Mouse (Mus musculus) forebrain, postnatal 0 days (tissue): ENCODE measurements around the gene Psd. TPM values are rescaled to one million over a fixed set of nuclear protein-coding genes. Genes with fewer than 3 reads are reported as not detected.

Experiments
- ATAC-seq: fragments of 200-750 bp; cut with Nextera tagmentation; 2 replicates; pipeline ENCODE4 v1.8.0; 2017; ENCODE audit warnings: mild to moderate bottlenecking, moderate library complexity
- DNase-seq: peaks from one replicate; pipeline ENCODE4 v3.0.0-alpha.2; 2015
- H3K27ac ChIP-seq: fragments of 300-500 bp; sonication (generic); 2 replicates; pipeline ENCODE4 v1.5.1; 2014; ENCODE audit warnings: low read depth, mild to moderate bottlenecking, antibody characterized with exemption, low read length, moderate library complexity, mixed read lengths
- H3K27me3 ChIP-seq: fragments of 300-500 bp; sonication (generic); 2 replicates; pipeline ENCODE4 v1.6.1; 2014; ENCODE audit warnings: mild to moderate bottlenecking, low read length, mixed read lengths; ENCODE audit not compliant: insufficient read depth
- H3K36me3 ChIP-seq: fragments of 300-500 bp; sonication (generic); 2 replicates; pipeline ENCODE4 v1.6.1; 2014; ENCODE audit warnings: mild to moderate bottlenecking, moderate library complexity; ENCODE audit not compliant: insufficient read depth
- H3K4me1 ChIP-seq: fragments of 300-500 bp; sonication (generic); 2 replicates; pipeline ENCODE4 v1.6.1; 2014; ENCODE audit warnings: antibody characterized with exemption; ENCODE audit not compliant: insufficient read depth
- H3K4me2 ChIP-seq: fragments of 300-500 bp; sonication (generic); 2 replicates; pipeline ENCODE4 v1.6.1; 2014; ENCODE audit warnings: low read depth, mild to moderate bottlenecking, moderate library complexity
- H3K4me3 ChIP-seq: fragments of 300-500 bp; sonication (generic); 2 replicates; pipeline ENCODE4 v1.5.1; 2014; ENCODE audit warnings: low read depth, low read length, mixed read lengths
- H3K9ac ChIP-seq: fragments of 300-500 bp; sonication (generic); 2 replicates; pipeline ENCODE4 v1.6.1; 2014; ENCODE audit warnings: mild to moderate bottlenecking
- H3K9me3 ChIP-seq: fragments of 300-500 bp; sonication (generic); 2 replicates; pipeline ENCODE4 v1.6.1; 2016; ENCODE audit warnings: low read length
- CTCF ChIP-seq: sonication (generic); IDR thresholded peaks from 2 replicates; pipeline ENCODE4 v1.5.1; 2016; ENCODE audit warnings: antibody characterized with exemption, control low read depth, low read depth
- WGBS: fragments of 180-500 bp; shearing (Covaris S2); extraction: QIAGEN DNeasy Blood & Tissue Kit; methylation state at CpG from one replicate; pipeline ENCODE4 v1.1.7; 2014; 5-methylcytosine and 5-hydroxymethylcytosine counted together
- polyA plus RNA-seq: library from polyadenylated mRNA; unstranded; fragments of >200 nt; fragmentation: Nextera tagmentation; extraction: Ambion mirVana; gene quantifications from 2 replicates; pipeline ENCODE4 v1.2.1, GENCODE M21; 2015
- total RNA-seq: library from RNA; depleted of rRNA; stranded (reverse); fragments of >200 nt; gene quantifications from 2 replicates; pipeline ENCODE4 v1.2.3, GENCODE M21; 2014

The Psd gene
- total and polyA plus RNA-seq, 2 experiments from 2014 or later, result 178 to 395 TPM

DNA sequence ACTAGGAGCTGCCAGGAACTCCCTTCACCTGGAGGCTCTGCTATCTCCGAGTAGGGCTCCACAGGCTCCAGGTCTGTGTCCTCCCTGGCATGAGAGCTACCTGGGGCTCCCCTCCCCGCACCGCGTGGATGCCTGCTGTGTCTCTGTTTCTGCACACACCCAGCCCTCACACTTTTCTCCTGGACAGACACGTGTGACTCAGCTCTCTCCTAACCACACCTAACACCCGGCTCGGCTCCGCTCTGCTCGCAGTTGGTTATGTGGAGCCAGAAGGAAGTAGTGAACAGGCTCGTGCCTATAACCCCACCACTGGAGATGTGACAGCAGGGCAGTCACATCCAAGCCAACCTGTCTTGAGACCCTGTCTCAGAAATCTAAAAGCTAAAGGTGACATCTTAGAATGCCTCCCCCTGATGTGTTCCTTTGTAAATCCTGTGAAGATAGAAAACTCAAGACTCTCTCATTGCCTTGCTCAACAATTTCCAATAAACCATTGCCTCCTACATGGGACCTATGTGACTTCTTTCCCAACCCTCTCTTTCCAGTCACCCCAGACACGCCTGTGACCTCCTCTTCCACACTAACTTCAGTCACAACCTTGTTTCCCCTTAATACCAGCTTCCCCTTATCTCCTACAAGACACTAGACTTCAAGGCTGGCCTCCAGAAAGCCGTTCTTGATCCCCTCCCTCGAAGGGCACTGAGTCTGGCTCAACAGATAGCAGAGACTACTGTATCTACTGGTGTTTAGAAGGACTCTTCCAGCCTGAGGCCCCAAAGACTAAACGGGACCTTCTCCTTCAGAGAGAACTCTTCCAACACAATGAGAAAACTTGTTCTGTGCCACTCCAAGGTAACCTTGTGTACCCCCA is 11.8 kb downstream of the Psd start:
- 0 out of 2 replicates have a peak, but pooled peaks cover 17% of the 10 kb centered on the region for H3K27me3 ChIP-seq
- no peak for TF ChIP-seq CTCF
- H3K27ac ChIP-seq, result no peak overlapping the region
- no peak overlapping the region for H3K4me2 ChIP-seq
- DNase-seq, result no peak
- H3K9me3 ChIP-seq, result no peaks in the 10 kb centered on the region
- H3K9ac ChIP-seq, result no peak overlapping the region
- H3K4me3 ChIP-seq, result no peak overlapping the region
- H3K4me1 ChIP-seq, result peaks cover 16% of the 10 kb centered on the region
- H3K36me3 ChIP-seq, result peaks cover 36% of the 10 kb centered on the region
- WGBS, result 51% methylated on average over 14 of the region's 14 CpGs
- ATAC-seq, result no peak

GRCm38 (mm10) chr19:46314151-46314601 is 12.8 kb downstream of the Psd start:
- WGBS, result 19% methylated on average over 18 of the region's 18 CpGs
- H3K9ac ChIP-seq, result no peak overlapping the region
- DNase-seq, result no peak
- TF ChIP-seq CTCF, result no peak
- H3K36me3 ChIP-seq, result peaks cover 36% of the 10 kb centered on the region
- 0 out of 2 replicates have a peak, but pooled peaks cover 17% of the 10 kb centered on the region for H3K27me3 ChIP-seq
- H3K4me3 ChIP-seq, result no peak overlapping the region
- ATAC-seq, result no peak
- no peaks in the 10 kb centered on the region for H3K9me3 ChIP-seq
- peaks cover 16% of the 10 kb centered on the region for H3K4me1 ChIP-seq
- no peak overlapping the region for H3K27ac ChIP-seq
- no peak overlapping the region for H3K4me2 ChIP-seq

DNA sequence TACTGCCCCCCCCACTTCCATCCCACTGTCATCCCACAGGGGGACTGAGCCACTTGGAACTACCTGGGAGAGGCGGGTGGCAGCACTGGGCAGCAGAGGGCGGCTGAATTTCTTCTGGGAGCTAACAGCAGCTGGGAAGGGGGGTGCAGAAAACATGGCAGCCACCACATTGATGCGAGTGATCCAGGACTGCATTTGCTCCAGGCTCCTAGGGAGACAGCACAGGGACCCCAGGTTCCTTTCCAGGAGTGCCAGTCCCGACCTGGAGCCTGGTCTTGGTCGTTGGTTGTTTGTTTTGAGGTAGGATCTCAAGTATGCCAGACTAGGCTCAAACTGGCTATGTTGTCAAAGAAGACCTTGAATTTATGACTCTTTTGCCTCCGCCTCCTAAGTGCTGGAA is 13.4 kb downstream of the Psd start:
- 73% methylated on average over 6 of the region's 6 CpGs for WGBS
- no peak overlapping the region for H3K4me3 ChIP-seq
- TF ChIP-seq CTCF, result no peak
- peaks cover 12% of the 10 kb centered on the region for H3K4me1 ChIP-seq
- DNase-seq, result no peak
- 0 out of 2 replicates have a peak, but pooled peaks cover 17% of the 10 kb centered on the region for H3K27me3 ChIP-seq
- H3K36me3 ChIP-seq, result peaks cover 36% of the 10 kb centered on the region
- no peaks in the 10 kb centered on the region for H3K9me3 ChIP-seq
- H3K9ac ChIP-seq, result no peak overlapping the region
- ATAC-seq, result no peak
- H3K4me2 ChIP-seq, result no peak overlapping the region
- H3K27ac ChIP-seq, result no peak overlapping the region

DNA sequence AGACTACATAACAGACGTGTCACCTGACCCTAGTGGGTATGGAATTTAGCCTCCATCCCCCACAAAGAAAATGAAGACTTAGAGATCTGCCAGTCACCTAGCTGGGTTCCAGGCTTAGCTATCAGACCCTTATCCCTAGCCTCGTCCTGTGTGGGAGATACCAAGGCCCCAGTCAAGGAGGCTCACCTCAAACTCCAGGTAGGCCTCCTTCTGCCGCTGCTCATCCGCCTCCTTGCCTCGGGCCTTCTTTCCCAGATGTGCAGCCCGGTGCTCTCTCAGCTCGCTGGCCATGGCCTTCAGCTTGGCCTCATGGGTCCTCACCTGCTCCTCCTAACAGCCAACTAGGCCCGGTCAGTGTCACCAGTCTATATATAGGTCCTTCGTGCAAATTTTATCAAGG is 13.8 kb downstream of the Psd start:
- peaks cover 8% of the 10 kb centered on the region; the same call in 1 of the 2 replicates for H3K4me1 ChIP-seq
- WGBS, result 86% methylated on average over 9 of the region's 9 CpGs
- H3K9me3 ChIP-seq, result no peaks in the 10 kb centered on the region
- no peak overlapping the region for H3K9ac ChIP-seq
- peaks cover 36% of the 10 kb centered on the region for H3K36me3 ChIP-seq
- TF ChIP-seq CTCF, result no peak
- H3K27ac ChIP-seq, result no peak overlapping the region
- H3K4me3 ChIP-seq, result no peak overlapping the region
- no peak for ATAC-seq
- no peak overlapping the region for H3K4me2 ChIP-seq
- DNase-seq, result no peak
- 0 out of 2 replicates have a peak, but pooled peaks cover 17% of the 10 kb centered on the region for H3K27me3 ChIP-seq

DNA sequence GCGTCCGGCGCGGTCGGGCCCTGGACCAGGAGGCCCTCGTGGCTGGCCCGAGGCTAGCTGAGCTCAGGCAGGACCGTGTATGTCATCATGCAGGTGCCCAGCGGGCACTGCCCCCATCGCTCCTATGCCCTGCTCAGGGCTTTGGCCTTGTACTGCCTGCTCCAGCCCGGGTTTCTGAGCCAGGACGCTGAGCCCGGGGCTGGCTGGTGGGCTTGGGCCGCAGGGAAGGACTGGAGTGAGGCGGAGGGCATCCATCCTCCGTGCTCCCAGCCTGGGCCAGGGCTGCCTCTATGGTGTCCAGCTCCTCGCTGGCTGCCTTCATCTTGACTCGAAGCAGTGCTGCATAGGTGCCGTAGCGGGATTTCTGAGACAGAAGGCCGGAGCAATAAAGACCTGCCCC is 14.4 kb downstream of the Psd start:
- no peak for TF ChIP-seq CTCF
- Histone ChIP-seq H3K9me3 (no peaks in the 10 kb centered on the region), H3K9ac (no peak overlapping the region), H3K4me3 (no peak overlapping the region), H3K27ac (no peak overlapping the region), H3K36me3 (peaks cover 36% of the 10 kb centered on the region), H3K4me2 (no peak overlapping the region), H3K27me3 (0 out of 2 replicates have a peak, but pooled peaks cover 17% of the 10 kb centered on the region), H3K4me1 (peaks cover 8% of the 10 kb centered on the region; the same call in 1 of the 2 replicates)
- ATAC-seq (no peak), DNase-seq (no peak)
- WGBS, result 92% methylated on average over 21 of the region's 21 CpGs

GRCm38 (mm10) chr19:46311341-46311740 is 15.6 kb downstream of the Psd start:
- ATAC-seq, result no peak
- Histone ChIP-seq H3K9me3 (no peaks in the 10 kb centered on the region), H3K27ac (no peak overlapping the region), H3K27me3 (peaks cover 12% of the 10 kb centered on the region; the same call in 1 of the 2 replicates), H3K9ac (no peak overlapping the region), H3K36me3 (peaks cover 36% of the 10 kb centered on the region), H3K4me2 (no peak overlapping the region), H3K4me3 (no peak overlapping the region), H3K4me1 (peaks cover under 1% of the 10 kb centered on the region; the same call in 1 of the 2 replicates)
- WGBS, result 85% methylated on average over 9 of the region's 9 CpGs
- no peak for TF ChIP-seq CTCF
- DNase-seq, result no peak

DNA sequence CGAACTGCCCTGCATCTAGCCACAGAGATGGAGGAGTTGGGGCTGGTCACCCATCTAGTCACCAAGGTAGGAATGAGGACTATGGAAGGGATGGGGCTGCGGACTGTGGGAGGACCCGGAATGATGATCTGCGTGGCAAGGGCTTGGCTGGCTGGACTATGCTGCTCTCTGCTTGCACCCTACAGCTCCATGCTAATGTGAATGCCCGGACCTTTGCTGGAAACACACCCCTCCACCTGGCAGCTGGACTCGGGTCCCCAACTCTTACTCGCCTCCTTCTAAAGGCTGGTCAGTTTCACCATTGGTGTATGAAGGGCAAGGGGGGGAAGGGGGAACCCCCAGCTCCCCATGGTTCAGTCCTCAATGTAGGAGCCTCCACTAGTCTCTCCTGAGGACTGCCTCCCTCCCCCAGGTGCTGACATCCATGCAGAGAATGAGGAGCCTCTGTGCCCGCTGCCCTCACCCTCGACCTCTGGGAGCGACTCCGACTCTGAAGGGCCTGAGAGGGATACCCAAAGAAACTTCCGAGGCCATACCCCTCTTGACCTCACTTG is 16.6 kb downstream of the Psd start:
- peaks cover 6% of the 10 kb centered on the region for H3K27me3 ChIP-seq

More for the DNA sequence above, 16.6 kb downstream of the Psd start:
- ATAC-seq (no peak), DNase-seq (no peak)
- Histone ChIP-seq H3K36me3 (peaks cover 36% of the 10 kb centered on the region), H3K4me2 (no peak overlapping the region), H3K27ac (no peak overlapping the region), H3K9ac (no peak overlapping the region), H3K4me3 (no peak overlapping the region), H3K4me1 (no peaks in the 10 kb centered on the region), H3K9me3 (no peaks in the 10 kb centered on the region)
- 91% methylated on average over 12 of the region's 12 CpGs for WGBS
- no peak for TF ChIP-seq CTCF
